Mouse (Mus musculus): ENCODE data around the gene Cdc27. TPM values are rescaled to one million over a fixed set of nuclear protein-coding genes. Genes with fewer than 3 reads are reported as not detected.

Gene Cdc27
- polyA plus RNA-seq, 1 experiment from 2014 or later: 48.1 TPM

Other genes with a start within 250 kb of the Cdc27 start
- gene Kansl1, start 81.8 kb downstream of the Cdc27 start, polyA plus RNA-seq (2014; fragmentation: Nextera tagmentation; extraction: Ambion mirVana): 27.1 and 39.2 TPM in 2 replicates
- gene Myl4, start within 50 bp of the Cdc27 start, polyA plus RNA-seq (2014; fragmentation: Nextera tagmentation; extraction: Ambion mirVana): 2.8 and 3.2 TPM in 2 replicates
- gene Itgb3, start 57.4 kb upstream of the Cdc27 start, polyA plus RNA-seq (2014; fragmentation: Nextera tagmentation; extraction: Ambion mirVana): 0.23 and 0.28 TPM in 2 replicates
- 0.01 TPM in 1 of 2 replicates, not detected in the other for gene Gm11639, start 135.1 kb upstream of the Cdc27 start, polyA plus RNA-seq (2014; fragmentation: Nextera tagmentation; extraction: Ambion mirVana)